Mouse (Mus musculus) lung, postnatal 4 days (tissue): ENCODE measurements around the gene Pon3.

ENCODE experiments used
- DNase-seq, 2 experiments: peaks; one replicate each; pipeline ENCODE4 v3.0.0; 2021

Pon3 gene

DNA sequence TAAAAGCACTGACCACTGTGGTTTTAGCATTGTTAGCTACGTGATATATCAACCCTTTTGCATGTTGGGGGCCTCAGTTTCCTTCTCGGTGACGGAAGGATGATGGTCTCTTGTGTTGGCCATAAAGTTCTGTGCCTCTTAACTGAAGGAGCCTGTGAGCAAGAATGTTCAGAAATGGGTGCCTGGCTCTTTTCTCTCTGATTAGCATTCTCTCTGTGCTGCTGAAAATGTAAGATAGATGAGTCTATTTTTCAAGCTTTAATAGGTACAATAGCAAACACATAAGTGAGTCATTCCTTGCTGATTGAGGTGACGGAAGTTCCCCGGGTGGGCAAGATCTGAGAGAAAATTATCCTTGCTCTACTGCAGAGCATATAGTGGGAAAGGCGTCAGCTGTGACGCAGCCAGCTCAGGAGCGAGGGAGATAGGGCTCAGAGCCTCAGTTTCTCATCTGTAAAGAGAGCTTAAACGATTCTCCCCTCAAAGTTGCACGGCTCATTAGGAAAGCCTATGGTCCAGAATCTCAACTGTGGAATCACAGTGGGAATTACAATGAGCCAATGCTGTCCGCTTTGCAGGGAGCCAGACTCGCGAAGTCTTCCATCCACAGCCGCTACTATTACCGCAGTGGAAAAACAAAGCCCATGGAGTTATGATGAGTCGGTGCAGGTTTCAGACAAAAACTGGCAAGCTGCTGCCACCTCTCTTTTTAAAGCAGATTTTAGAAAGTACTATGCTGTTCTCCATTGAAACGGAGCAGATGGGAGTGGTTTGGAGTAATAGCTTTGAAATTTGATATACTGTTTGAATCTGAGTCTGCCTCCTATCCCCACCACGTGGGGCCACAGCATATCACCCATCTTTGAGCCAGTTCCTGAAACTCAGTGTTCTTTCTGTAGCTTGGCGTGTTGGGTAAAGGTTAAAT is 77.9 kb downstream of the Pon3 start:
- no peak for DNase-seq

DNA sequence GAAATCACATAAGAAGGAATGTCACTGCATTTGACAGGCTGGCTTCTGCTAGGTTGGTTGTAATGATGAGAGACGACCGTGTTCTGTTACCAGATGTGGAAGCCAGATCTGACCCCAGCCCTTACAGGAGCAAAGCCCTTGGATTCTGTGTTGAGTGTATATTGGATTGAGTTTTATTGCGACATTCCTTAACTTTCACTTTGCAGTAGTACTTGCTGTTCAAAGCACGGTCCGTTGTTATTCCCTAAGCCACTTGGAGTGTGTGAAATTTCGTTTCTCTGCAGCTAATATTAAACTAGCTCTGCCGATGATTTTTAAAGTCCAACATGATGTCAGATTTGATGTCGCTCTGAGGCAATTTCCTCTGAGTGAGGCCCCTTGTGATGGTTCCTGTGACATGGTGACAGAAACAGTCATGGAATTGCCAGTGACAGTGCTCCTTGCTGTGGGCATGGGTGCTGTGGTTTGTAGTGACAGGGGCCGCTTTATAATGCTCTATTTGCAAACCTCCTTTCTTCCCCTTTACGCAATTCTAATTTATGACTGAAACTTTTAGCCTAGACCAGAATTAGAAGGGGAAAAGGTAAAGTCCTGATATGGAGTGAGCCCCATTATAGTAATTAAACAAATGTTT is 81.8 kb downstream of the Pon3 start:
- DNase-seq: no peak

DNA sequence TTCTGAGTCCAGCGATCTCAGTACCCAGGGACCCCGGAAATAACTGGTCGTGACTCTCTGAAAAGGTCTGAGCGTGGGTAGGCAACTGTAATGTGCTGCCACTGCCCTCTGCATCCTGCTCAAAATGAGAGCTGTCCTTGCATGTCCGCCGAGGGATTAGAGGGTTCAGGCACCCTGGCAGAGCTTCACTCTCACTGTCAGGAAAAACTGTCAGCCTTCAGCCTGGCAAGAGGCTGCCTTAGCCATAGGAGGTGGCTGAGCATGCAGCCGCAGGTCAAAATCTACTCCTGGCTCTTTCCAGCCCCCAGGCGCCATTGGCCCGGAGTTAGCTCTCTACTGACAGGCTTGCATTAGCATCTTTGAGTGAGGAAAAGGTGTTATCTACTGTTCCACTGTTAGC is 83.5 kb downstream of the Pon3 start:
- DNase-seq: no peak

DNA sequence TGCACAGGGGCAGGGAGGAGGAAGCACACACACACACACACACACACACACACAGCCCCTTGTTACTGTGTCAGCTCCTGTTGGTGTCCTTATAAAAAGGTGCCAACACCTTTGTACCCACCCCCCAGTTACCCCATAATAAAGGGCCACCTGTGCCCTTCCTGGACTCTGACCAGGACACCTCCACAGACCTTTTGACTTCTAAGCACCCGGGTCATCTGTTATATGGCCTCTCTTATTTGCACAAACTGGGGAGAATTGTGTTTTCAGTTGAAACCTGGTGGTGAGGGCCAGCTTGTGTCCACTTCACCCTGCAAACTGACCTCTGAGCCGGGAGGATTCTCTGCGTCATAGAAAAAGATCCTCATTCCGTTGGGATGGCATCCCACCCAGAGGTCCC is 84.7 kb downstream of the Pon3 start:
- no peak for DNase-seq
